Mouse (Mus musculus) hindbrain, embryonic 12.5 days (tissue): Measurements from ENCODE around the gene Zfp518a. TPM values are rescaled to one million over a fixed set of nuclear protein-coding genes. Genes with fewer than 3 reads are reported as not detected.

Experiments used
- ATAC-seq: fragments of 200-750 bp; cut with Nextera tagmentation; 2 replicates; pipeline ENCODE4 v1.8.0; 2017; ENCODE audit warnings: moderate TSS enrichment; ENCODE audit not compliant: low FRiP score
- H3K27ac ChIP-seq: fragments of 300-500 bp; sonication (generic); 2 replicates; pipeline ENCODE4 v1.5.1; 2016; ENCODE audit warnings: mild to moderate bottlenecking
- H3K27me3 ChIP-seq: fragments of 300-500 bp; sonication (generic); 2 replicates; pipeline ENCODE4 v1.6.1; 2016; ENCODE audit warnings: mild to moderate bottlenecking
- H3K36me3 ChIP-seq: fragments of 300-500 bp; sonication (generic); 2 replicates; pipeline ENCODE4 v1.6.1; 2016; ENCODE audit warnings: mild to moderate bottlenecking
- H3K4me1 ChIP-seq: fragments of 300-500 bp; sonication (generic); 2 replicates; pipeline ENCODE4 v1.6.1; 2016
- H3K4me2 ChIP-seq: fragments of 300-500 bp; sonication (generic); replicated peaks from 2 replicates; pipeline ENCODE4 v1.6.1; 2016; ENCODE audit warnings: mild to moderate bottlenecking
- H3K4me3 ChIP-seq: fragments of 300-500 bp; sonication (generic); 2 replicates; pipeline ENCODE4 v1.5.1; 2016; ENCODE audit warnings: mild to moderate bottlenecking
- H3K9ac ChIP-seq: fragments of 300-500 bp; sonication (generic); 2 replicates; pipeline ENCODE4 v1.6.1; 2016; ENCODE audit warnings: mild to moderate bottlenecking, moderate library complexity
- H3K9me3 ChIP-seq: fragments of 300-500 bp; sonication (generic); replicated peaks from 2 replicates; pipeline ENCODE4 v1.6.1; 2016; ENCODE audit warnings: mild to moderate bottlenecking
- WGBS: fragments of 180-500 bp; shearing (Covaris S2); methylation state at CpG from one replicate; pipeline ENCODE4 v1.1.7; 2016; 5-methylcytosine and 5-hydroxymethylcytosine counted together
- microRNA-seq: library from miRNA; unstranded; fragments of <30 nt; microRNA quantifications from one replicate; pipeline ENCODE4, GENCODE M21; 2017
- polyA plus RNA-seq: library from polyadenylated mRNA; unstranded; fragments of >200 nt; fragmentation: Nextera tagmentation; extraction: Ambion mirVana; gene quantifications from 2 replicates; pipeline ENCODE4 v1.2.1, GENCODE M21; 2016

Zfp518a gene
- polyA plus RNA-seq, 1 experiment from 2014 or later: 13.2 TPM

DNA sequence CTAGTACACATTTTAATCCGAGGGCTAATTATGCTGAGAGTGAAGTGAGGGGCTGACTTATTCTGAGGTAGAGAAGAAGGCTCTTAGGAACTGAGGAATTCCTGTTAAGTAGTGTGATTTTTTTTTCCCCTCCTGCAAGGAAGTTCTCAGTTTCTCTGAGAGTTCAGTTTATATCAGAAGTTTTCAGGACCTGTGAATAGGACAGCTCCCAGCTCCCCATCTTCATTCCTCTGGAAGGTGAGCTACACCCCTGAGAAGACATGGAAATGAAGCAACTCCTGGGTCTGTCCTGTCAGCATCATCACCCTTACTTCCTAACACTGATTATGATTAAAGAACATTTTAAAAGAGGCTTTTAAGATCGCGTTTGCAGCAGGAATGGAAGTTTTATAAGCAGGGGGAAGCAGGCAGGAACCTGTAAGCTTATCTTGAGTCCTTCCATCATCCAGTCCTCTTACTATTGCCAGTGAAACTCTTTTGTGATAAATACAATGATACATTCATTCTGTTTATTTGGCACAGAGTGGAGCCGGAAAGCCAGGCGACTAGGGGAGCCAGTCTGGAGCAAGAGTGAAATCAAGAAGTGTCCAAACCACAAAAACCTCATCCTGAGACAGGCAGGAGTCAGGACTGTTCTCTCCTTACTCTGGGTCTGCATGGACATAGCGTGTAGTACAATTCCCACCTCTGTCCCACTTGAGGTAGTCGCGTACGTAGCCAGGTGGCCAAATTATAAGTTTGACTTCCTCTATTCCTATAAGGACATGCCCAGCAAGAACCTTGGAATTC, 37.3 kb downstream of the Zfp518a start:
- Histone ChIP-seq H3K4me3 (no peak overlapping the region), H3K4me1 (no peaks in the 10 kb centered on the region; the same call in 1 of the 2 replicates), H3K4me2 (no peak overlapping the region), H3K36me3 (no peaks in the 10 kb centered on the region), H3K27ac (no peak overlapping the region), H3K9ac (no peak overlapping the region), H3K9me3 (no peaks in the 10 kb centered on the region), H3K27me3 (no peaks in the 10 kb centered on the region)
- no peak for ATAC-seq
- 73% methylated on average over 9 of the region's 9 CpGs for WGBS

DNA sequence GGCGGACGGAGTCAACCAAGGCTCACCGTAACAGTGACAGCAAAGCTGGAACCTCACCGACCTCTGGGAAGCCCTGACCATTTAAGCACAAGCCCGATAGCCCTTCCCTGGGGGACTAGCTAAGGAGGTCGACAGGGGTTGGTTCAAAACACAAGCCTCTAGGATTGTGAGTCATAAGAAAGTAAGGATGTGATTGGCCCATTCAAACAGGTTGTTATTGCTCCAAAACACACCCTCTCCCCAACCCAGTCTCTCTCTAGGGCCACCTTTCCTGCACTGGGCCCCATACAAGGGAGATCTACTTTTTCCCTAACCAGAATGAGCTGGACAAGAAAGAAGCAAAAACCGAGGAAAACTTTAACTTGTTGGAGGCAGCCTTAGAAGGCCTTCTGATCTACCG, 40.9 kb downstream of the Zfp518a start:
- Histone ChIP-seq H3K27me3 (no peaks in the 10 kb centered on the region), H3K27ac (no peak overlapping the region), H3K4me3 (no peak overlapping the region), H3K4me1 (no peaks in the 10 kb centered on the region; the same call in 1 of the 2 replicates), H3K4me2 (no peak overlapping the region), H3K9ac (no peak overlapping the region), H3K9me3 (peaks cover 8% of the 10 kb centered on the region; the same call in 1 of the 2 replicates), H3K36me3 (no peaks in the 10 kb centered on the region)
- 35% methylated on average over 8 of the region's 8 CpGs for WGBS
- no peak for ATAC-seq

DNA sequence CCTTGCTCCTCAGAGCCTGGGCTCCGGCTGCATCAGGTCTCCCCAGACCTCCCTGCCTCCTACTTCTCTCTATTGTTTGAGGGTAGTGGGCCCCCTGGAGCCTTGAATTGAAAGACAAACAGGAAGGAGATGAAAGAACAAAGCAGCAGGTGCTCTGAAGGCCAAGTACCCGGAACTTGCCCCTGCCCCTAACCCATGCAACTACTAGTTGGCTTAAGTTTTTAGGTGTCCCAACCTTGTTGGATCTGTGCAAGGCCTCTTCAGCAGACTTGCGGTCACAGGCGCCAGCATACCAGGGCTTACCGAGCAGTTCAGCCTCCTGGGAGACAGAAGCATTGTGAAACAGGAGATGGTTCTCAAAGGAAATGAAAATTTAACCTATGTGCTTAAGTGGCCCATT, 41.5 kb downstream of the Zfp518a start:
- no peak for ATAC-seq
- no peak overlapping the region for H3K4me3 ChIP-seq
- H3K9ac ChIP-seq: no peak overlapping the region
- H3K4me1 ChIP-seq: no peaks in the 10 kb centered on the region; the same call in 1 of the 2 replicates
- no peaks in the 10 kb centered on the region for H3K36me3 ChIP-seq
- H3K9me3 ChIP-seq: peaks cover 8% of the 10 kb centered on the region; the same call in 1 of the 2 replicates
- H3K27me3 ChIP-seq: no peaks in the 10 kb centered on the region
- H3K27ac ChIP-seq: no peak overlapping the region
- 35% methylated on average over 5 of the region's 5 CpGs for WGBS
- no peak overlapping the region for H3K4me2 ChIP-seq

DNA sequence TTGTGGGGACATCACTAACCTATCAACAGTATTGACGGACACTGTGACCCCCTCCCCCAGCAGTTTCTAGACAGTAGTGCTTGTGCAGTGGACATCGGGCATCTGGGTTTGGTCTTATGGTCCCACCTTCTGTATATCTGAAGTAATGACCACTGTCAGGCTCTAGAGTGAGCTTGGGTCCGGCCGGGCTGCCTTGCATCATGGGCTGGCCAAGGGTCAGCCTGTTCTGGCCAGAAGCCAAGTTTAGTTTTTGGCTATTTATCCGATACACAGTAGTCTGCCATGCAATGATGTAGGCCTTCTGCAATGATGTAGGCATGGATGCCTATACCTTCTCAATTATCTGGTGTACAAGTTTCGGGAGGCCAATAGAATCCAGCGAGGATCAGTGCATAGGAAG, 49.0 kb downstream of the Zfp518a start:
- ATAC-seq: no peak
- no peak overlapping the region for H3K4me2 ChIP-seq
- H3K4me1 ChIP-seq: no peaks in the 10 kb centered on the region
- H3K9ac ChIP-seq: no peak overlapping the region
- H3K36me3 ChIP-seq: no peaks in the 10 kb centered on the region
- 92% methylated on average over 7 of the region's 7 CpGs for WGBS
- H3K9me3 ChIP-seq: peaks cover 8% of the 10 kb centered on the region; the same call in 1 of the 2 replicates
- no peaks in the 10 kb centered on the region for H3K27me3 ChIP-seq
- H3K4me3 ChIP-seq: no peak overlapping the region
- H3K27ac ChIP-seq: no peak overlapping the region

DNA sequence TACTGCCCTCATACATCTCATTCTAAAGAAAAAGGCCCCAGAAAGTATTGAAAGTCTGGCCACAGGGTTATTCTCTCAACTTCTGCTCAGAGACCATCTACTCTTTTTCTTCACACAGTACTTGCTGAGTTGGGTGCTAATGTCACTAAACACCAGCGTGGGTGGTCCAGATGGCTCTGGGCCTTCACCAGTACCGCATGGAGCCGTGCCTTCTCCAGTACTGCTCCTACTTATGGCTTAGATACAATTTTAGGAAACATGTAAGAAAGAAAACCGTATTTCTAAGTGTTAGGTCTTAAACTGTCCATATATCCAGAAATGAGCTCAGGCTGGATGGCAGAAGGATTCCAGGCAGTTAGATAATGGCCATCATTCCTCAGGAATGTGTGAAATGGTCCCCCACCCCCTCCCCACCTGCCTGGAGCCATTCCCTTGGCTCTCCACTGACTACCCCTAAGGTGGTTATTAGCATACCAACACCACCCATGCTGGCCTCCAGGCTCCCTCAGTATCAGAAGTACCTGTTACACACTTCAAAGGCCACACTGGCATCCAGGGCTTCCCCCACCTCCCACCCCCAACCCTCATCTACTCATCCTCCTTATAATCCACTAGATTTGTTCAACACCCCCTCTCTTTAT, 52.6 kb downstream of the Zfp518a start:
- 90% methylated on average over 4 of the region's 4 CpGs for WGBS
- H3K27ac ChIP-seq: no peak overlapping the region
- H3K4me2 ChIP-seq: no peak overlapping the region
- H3K9me3 ChIP-seq: no peaks in the 10 kb centered on the region
- ATAC-seq: no peak
- H3K9ac ChIP-seq: no peak overlapping the region
- H3K4me1 ChIP-seq: no peaks in the 10 kb centered on the region
- H3K4me3 ChIP-seq: no peak overlapping the region
- H3K27me3 ChIP-seq: no peaks in the 10 kb centered on the region
- H3K36me3 ChIP-seq: no peaks in the 10 kb centered on the region

DNA sequence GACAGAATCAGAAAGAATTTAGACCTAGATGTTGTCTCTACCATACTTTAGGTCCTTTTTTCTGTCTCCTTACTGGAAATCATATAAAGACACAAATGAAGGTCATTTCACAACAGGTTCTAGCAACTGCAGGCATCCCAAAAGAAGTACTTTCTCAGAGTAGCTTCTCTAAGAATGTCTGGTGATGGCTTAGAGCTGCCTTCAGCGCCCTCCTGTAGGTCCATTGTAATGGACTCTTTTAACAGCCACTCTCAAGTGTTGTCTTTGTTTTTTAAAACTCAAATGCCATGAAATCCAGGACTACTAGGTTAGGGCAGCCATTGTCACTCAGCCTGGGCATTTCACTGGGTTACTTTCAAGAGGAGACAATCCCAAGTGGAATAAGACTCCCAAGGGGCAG, 64.5 kb downstream of the Zfp518a start:
- H3K9me3 ChIP-seq: no peaks in the 10 kb centered on the region
- no peak overlapping the region for H3K4me2 ChIP-seq
- H3K27ac ChIP-seq: no peak overlapping the region
- no peaks in the 10 kb centered on the region for H3K27me3 ChIP-seq
- WGBS: 15% methylated on average over 1 of the region's 1 CpGs
- no peaks in the 10 kb centered on the region for H3K4me1 ChIP-seq
- no peak overlapping the region for H3K4me3 ChIP-seq
- H3K36me3 ChIP-seq: no peaks in the 10 kb centered on the region
- no peak overlapping the region for H3K9ac ChIP-seq
- no peak for ATAC-seq

DNA sequence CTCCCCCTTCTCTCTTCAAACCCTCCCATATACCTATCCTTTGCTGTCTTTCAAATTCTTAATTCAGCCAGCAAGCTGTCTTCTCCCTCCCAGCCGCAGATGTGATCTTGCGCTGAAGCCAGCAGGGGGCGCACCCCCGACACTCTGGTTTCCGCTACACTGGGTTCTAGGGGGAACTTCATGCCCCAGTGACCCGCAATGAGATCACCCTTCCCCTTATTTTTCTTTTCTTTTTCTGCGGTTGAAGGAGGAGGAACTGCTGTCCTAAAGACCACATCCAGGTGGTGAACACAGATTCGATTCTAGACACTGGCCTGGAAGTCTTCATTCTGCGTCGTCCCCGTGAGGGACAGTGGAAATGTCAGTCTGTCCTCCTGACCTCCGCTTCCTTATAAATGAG, 68.5 kb downstream of the Zfp518a start:
- Histone ChIP-seq H3K27ac (no peak overlapping the region), H3K27me3 (no peaks in the 10 kb centered on the region), H3K4me2 (no peak overlapping the region), H3K9me3 (no peaks in the 10 kb centered on the region), H3K36me3 (no peaks in the 10 kb centered on the region), H3K4me3 (no peak overlapping the region), H3K4me1 (no peaks in the 10 kb centered on the region), H3K9ac (no peak overlapping the region)
- WGBS: 51% methylated on average over 12 of the region's 12 CpGs
- ATAC-seq: no peak

DNA sequence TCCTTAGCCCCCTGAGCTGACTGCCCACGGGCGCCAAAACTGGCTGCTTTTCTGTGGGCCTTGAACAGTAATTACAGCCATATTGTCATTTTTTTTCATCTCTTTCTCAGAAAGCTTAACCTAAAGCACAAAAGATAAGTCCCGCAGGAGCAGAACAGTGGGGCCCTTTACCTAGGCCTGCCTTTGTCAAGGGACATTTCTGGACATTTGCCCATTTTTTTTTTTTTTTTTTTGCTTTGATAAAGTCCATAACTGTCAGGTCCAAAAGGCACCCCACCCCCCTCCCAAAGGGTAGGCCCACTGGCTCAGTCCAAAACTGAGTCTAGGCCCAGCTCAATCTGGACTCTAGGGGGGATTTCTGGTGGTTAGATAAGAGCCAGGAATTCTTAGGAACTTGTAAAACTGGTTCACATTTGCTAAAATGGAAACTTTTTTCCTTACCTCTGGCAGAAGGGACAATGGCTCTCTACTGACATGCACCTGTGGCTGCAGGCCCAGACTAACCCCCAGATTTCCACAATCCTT, 69.9 kb downstream of the Zfp518a start:
- no peak overlapping the region for H3K4me2 ChIP-seq
- no peaks in the 10 kb centered on the region for H3K9me3 ChIP-seq
- H3K4me3 ChIP-seq: no peak overlapping the region
- no peaks in the 10 kb centered on the region for H3K36me3 ChIP-seq
- H3K9ac ChIP-seq: no peak overlapping the region
- H3K27ac ChIP-seq: no peak overlapping the region
- no peaks in the 10 kb centered on the region for H3K27me3 ChIP-seq
- 72% methylated on average over 3 of the region's 3 CpGs for WGBS
- H3K4me1 ChIP-seq: no peaks in the 10 kb centered on the region
- no peak for ATAC-seq

DNA sequence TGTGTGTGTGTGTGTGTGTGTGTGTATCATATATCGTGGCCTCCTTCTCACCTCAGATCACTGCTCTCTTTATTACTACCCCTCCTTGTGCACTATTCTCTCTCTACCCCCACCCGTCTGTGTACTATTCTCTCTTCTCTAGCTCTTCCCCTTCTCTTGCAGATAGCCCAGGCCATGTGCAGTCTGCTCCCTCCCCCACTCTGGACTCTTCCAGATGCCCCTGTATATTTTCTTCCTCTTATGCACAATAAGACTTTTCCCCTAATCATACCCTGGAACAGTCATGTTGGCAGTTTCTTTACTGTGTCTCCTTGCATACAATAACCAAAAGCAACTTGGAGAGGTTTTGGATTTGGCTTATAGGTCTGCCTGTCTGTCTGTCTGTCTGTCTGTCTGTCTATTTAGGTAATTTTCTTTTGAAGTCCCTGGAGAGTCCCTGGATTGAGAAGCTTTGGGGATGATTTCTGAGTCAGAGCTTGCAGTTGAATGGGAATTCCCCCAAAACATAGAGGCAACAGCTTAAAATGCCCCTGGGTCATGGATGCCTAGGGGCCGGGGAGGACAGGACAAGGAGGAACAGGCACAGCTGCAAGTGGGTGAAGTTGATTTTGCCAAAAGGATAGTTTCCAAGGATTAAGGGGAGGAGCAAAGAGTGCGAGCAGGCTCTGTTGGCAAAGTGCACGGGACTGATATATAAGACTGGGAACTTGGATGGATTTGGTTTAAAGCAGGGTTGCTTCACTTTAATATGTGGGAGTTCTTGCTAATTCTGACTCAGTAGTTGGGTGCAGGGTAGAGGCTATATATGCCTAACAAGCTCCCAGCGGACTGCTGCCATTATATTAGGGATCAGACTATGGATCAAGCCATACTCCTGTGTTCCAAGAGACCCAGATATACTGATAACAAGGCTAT, 70.7 kb downstream of the Zfp518a start:
- no peak overlapping the region for H3K4me3 ChIP-seq
- no peaks in the 10 kb centered on the region for H3K36me3 ChIP-seq
- ATAC-seq: no peak
- H3K4me1 ChIP-seq: no peaks in the 10 kb centered on the region
- H3K27me3 ChIP-seq: no peaks in the 10 kb centered on the region
- H3K27ac ChIP-seq: no peak overlapping the region
- H3K4me2 ChIP-seq: no peak overlapping the region
- H3K9ac ChIP-seq: no peak overlapping the region
- H3K9me3 ChIP-seq: no peaks in the 10 kb centered on the region
- 88% methylated on average over 6 of the region's 6 CpGs for WGBS

Small RNAs within 50 kb of the gene (microRNA-seq; reads per million reads assigned to microRNA genes)
- gene Mir8092: not detected

Other genes starting within 250 kb of the Zfp518a start
- gene Cc2d2b, start 146.0 kb upstream of the Zfp518a start, polyA plus RNA-seq: 0.25 TPM in 1 of 2 replicates, not detected in the other
- 27.8 and 29.3 TPM in 2 replicates for gene Ccnj, start 63.4 kb upstream of the Zfp518a start, polyA plus RNA-seq
- 0.35 and 0.62 TPM in 2 replicates for gene Blnk, start 99.8 kb downstream of the Zfp518a start, polyA plus RNA-seq
- 0.14 TPM in 1 of 2 replicates, not detected in the other for gene Dntt, start 134.6 kb downstream of the Zfp518a start, polyA plus RNA-seq
- gene Opalin, start 182.4 kb downstream of the Zfp518a start, polyA plus RNA-seq: not detected in 2 replicates